Mouse (Mus musculus): ENCODE results near the gene Fam174a.

DNA sequence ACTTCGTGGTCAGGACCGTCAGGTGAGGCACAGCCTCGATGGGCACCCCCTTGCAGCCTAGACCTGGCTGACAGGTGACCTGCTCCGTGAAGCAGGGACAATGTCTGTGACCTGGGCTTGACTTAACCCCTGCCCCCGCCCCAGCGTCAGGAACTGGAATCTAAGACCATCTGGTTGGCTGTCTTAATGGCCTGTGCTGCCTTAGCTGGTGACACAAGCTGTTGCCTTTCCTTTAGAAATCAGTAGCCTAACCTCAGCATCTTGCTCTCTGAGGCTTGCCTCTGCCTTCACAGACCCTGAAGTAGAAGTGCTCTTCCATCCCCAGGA lies 769 bp downstream of the Fam174a start:
- TF ChIP-seq GATA1 (IDR thresholded peaks at IDR 0.05; ENCODE audit: low read length) (no peak), TAL1 (IDR thresholded peaks at IDR 0.05; ENCODE audit: low read length) (no peak)

Data from erythroblast, embryonic 14.5 days (primary cell).